In the genomic region with DNA sequence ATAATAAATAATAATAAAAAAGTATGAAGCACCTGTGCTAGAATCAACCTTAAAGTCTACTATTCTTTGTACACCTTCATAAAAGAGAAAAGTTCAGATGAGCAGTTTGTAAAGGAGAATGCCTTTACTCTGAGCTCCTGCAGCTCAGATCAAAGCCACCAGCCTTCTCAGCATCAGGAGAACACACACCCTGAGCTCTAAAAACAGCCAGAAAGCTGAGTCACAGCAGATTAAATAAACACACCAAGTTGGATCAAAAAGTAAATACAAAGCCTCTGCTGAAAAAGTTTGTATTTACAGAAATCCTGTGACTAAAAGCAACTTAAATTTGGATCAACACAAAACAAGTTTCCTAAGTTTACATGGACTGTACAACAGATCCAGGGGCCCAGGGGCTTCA, we compare ENCODE assay signal across 26 mouse cellular contexts.
DNase-seq lines count a peak whose midpoint lies in the region; ATAC-seq and TF ChIP-seq lines count a peak whose summit lies in the region.
"Had no signal": no experiment of that assay in that cellular context is flagged by ENCODE, and none has a peak within 500 bp of the region (broad histone marks: within the 10 kb centered on the region; RNA-seq: fewer than 3 reads in every experiment).

No protein-coding gene starts in this region.

- no peak for TF ChIP-seq EP300 in stomach, postnatal 0 days (optimal IDR thresholded peaks at IDR 0.05)

- H3K9me3 ChIP-seq in stomach, embryonic 14.5 days (ENCODE audit: control insufficient read depth, low read depth, low read length): no peaks in the 10 kb centered on the region
- no peaks in the 10 kb centered on the region for H3K9me3 ChIP-seq in stomach, postnatal 0 days (ENCODE audit: control insufficient read depth, low read length)
- no peaks in the 10 kb centered on the region for H3K9me3 ChIP-seq in stomach, embryonic 15.5 days
- H3K9me3 ChIP-seq: embryonic facial prominence, embryonic 13.5 days; hindbrain, embryonic 12.5 days; hindbrain, embryonic 15.5 days had no signal

- no peak for TF ChIP-seq POLR2A in liver, adult 2 months (IDR thresholded peaks at IDR 0.05; ENCODE audit: extremely low read depth, insufficient read depth, low read length)

- no peak overlapping the region for H3K9ac ChIP-seq in liver, adult 2 months (ENCODE audit: low read depth, low read length)
- no peak overlapping the region for H3K9ac ChIP-seq in stomach, embryonic 14.5 days (replicated peaks; ENCODE audit: low read depth, low read length)
- H3K9ac ChIP-seq in stomach, postnatal 0 days (ENCODE audit: low read length): no peak overlapping the region
- H3K9ac ChIP-seq in stomach, embryonic 15.5 days: no peak overlapping the region
- H3K9ac ChIP-seq: embryonic facial prominence, embryonic 13.5 days; forebrain, postnatal 0 days; hindbrain, embryonic 12.5 days; hindbrain, embryonic 15.5 days had no signal

- H3K4me1 ChIP-seq in liver, adult 2 months (ENCODE audit: control insufficient read depth, insufficient read depth, low read length): no peaks in the 10 kb centered on the region
- H3K4me1 ChIP-seq in stomach, embryonic 14.5 days (ENCODE audit: control insufficient read depth, insufficient read depth, low read length): no peaks in the 10 kb centered on the region
- H3K4me1 ChIP-seq in stomach, postnatal 0 days (replicated peaks; ENCODE audit: control insufficient read depth, insufficient read depth): no peaks in the 10 kb centered on the region
- peaks cover 11% of the 10 kb centered on the region for H3K4me1 ChIP-seq in stomach, embryonic 15.5 days
- H3K4me1 ChIP-seq: embryonic facial prominence, embryonic 13.5 days; hindbrain, embryonic 12.5 days; hindbrain, embryonic 15.5 days had no signal

- no peaks in the 10 kb centered on the region for H3K79me2 ChIP-seq in liver, adult 2 months (ENCODE audit: control insufficient read depth, insufficient read depth, low read length)

- no peaks in the 10 kb centered on the region for H3K36me3 ChIP-seq in liver, adult 2 months (ENCODE audit: control insufficient read depth, insufficient read depth, low read length)
- no peaks in the 10 kb centered on the region for H3K36me3 ChIP-seq in stomach, embryonic 14.5 days (ENCODE audit: control insufficient read depth, insufficient read depth, low read length)
- H3K36me3 ChIP-seq in stomach, postnatal 0 days (ENCODE audit: control insufficient read depth, insufficient read depth, low read length): no peaks in the 10 kb centered on the region
- no peaks in the 10 kb centered on the region for H3K36me3 ChIP-seq in stomach, embryonic 15.5 days
- H3K36me3 ChIP-seq: embryonic facial prominence, embryonic 13.5 days; G1E; hindbrain, embryonic 12.5 days; hindbrain, embryonic 15.5 days had no signal

- ATAC-seq in stomach, embryonic 14.5 days (ENCODE audit: insufficient number of reproducible peaks, insufficient read depth, low FRiP score, low read depth): peak; percentile 37; the same call in 1 of the 2 replicates
- no peak for ATAC-seq in stomach, postnatal 0 days (ENCODE audit: low FRiP score, low TSS enrichment)
- no peak for ATAC-seq in stomach, embryonic 15.5 days (ENCODE audit: insufficient read depth, low FRiP score, low read depth)
- ATAC-seq: activated CD4-positive, CD25-positive, alpha-beta regulatory T cell, adult 4 months; forebrain, embryonic 14.5 days; forebrain, postnatal 0 days had no signal

- peak; percentile 16 for DNase-seq in liver, adult 2 months (ENCODE audit: extremely low read depth, low read depth, low spot score)
- DNase-seq in liver (no peak), NIH3T3 (ENCODE audit: low read depth) (peak; percentile 58)
- no peak for DNase-seq in stomach, postnatal 0 days (ENCODE audit: low spot score)
- no peak for DNase-seq in right cerebral cortex, postnatal 14 days
- DNase-seq in T-cell, adult 2 months (ENCODE audit: low spot score): no peak
- DNase-seq: adrenal gland, adult 8-10 months; adrenal gland, postnatal 25 days; B cell, adult 2 months; cerebellum, adult 2 months; cerebellum, adult 9-11 months; cerebellum, postnatal 25 days; forebrain, postnatal 0 days; gastrocnemius, adult 2 months; gastrocnemius, postnatal 14 days; heart, adult 11 months had no signal

- no peak overlapping the region for H3K27ac ChIP-seq in liver, adult 2 months (replicated peaks; ENCODE audit: insufficient read depth, low read depth, low read length)
- H3K27ac ChIP-seq in stomach, embryonic 14.5 days (ENCODE audit: low read length): no peak overlapping the region
- no peak overlapping the region for H3K27ac ChIP-seq in stomach, postnatal 0 days (replicated peaks)
- H3K27ac ChIP-seq in stomach, embryonic 15.5 days: 0 out of 2 replicates have a peak overlapping the region, but pooled peaks have one; percentile 11
- H3K27ac ChIP-seq: embryonic facial prominence, embryonic 13.5 days; gastrocnemius, adult 2 months; hindbrain, embryonic 12.5 days; hindbrain, embryonic 15.5 days had no signal

- H3K4me2 ChIP-seq in stomach, embryonic 14.5 days (replicated peaks; ENCODE audit: low read depth, low read length): no peak overlapping the region
- no peak overlapping the region for H3K4me2 ChIP-seq in stomach, postnatal 0 days (replicated peaks; ENCODE audit: low read depth)
- H3K4me2 ChIP-seq in stomach, embryonic 15.5 days: no peak overlapping the region
- H3K4me2 ChIP-seq: embryonic facial prominence, embryonic 13.5 days; heart, embryonic 11.5 days; hindbrain, embryonic 12.5 days; hindbrain, embryonic 15.5 days had no signal

- H3K27me3 ChIP-seq in liver, adult 2 months (ENCODE audit: control insufficient read depth, insufficient read depth, low read length): no peaks in the 10 kb centered on the region
- H3K27me3 ChIP-seq in stomach, embryonic 14.5 days (ENCODE audit: control insufficient read depth, insufficient read depth, low read length): no peaks in the 10 kb centered on the region
- H3K27me3 ChIP-seq in stomach, postnatal 0 days (ENCODE audit: control insufficient read depth, insufficient read depth, low read length): no peaks in the 10 kb centered on the region
- no peaks in the 10 kb centered on the region for H3K27me3 ChIP-seq in stomach, embryonic 15.5 days (replicated peaks)
- H3K27me3 ChIP-seq: CH12.LX; hindbrain, embryonic 12.5 days; hindbrain, embryonic 15.5 days had no signal

- H3K4me3 ChIP-seq in liver, adult 2 months (ENCODE audit: insufficient read depth, low read depth, low read length): no peak overlapping the region
- no peak overlapping the region for H3K4me3 ChIP-seq in stomach, embryonic 14.5 days (ENCODE audit: low read depth, low read length)
- H3K4me3 ChIP-seq in stomach, postnatal 0 days (ENCODE audit: low read depth, low read length): no peak overlapping the region
- H3K4me3 ChIP-seq in stomach, embryonic 15.5 days (replicated peaks): no peak overlapping the region
- H3K4me3 ChIP-seq: embryonic facial prominence, embryonic 13.5 days; gastrocnemius, adult 2 months; hindbrain, embryonic 12.5 days; hindbrain, embryonic 15.5 days had no signal

- no peak for TF ChIP-seq CTCF in liver, adult 2 months (IDR thresholded peaks at IDR 0.05; ENCODE audit: low read depth, low read length)
- TF ChIP-seq CTCF in stomach, postnatal 0 days (IDR thresholded peaks at IDR 0.05; ENCODE audit: low read depth): no peak

Comparison
In these comparisons a context has a peak if more than half of its experiments do, and no peak if none do; other contexts are left out.
1. DNase-seq: peak in liver, adult 2 months (single experiment) and NIH3T3 (single experiment); none in liver (single experiment), stomach, postnatal 0 days (single experiment), right cerebral cortex, postnatal 14 days (single experiment) and T-cell, adult 2 months (single experiment).